Mouse (Mus musculus) stomach, postnatal 0 days (tissue): ENCODE results near the gene Stk38.

Experiments used
- CTCF ChIP-seq: IDR thresholded peaks from 2 replicates; pipeline ENCODE4 v1.5.1; 2016; ENCODE audit warnings: antibody characterized with exemption, low read depth, mild to moderate bottlenecking, moderate library complexity
- EP300 ChIP-seq: optimal IDR thresholded peaks from 2 replicates; pipeline ENCODE3; 2016; ENCODE audit warnings: antibody characterized with exemption

GRCm38 (mm10) chr17:28931436-28932211 lies 76.2 kb downstream of the Stk38 start:
- TF ChIP-seq CTCF, result no peak
- no peak for TF ChIP-seq EP300
